Mouse (Mus musculus) thymus, postnatal 14 days (tissue): Measurements from ENCODE around the gene Glipr1l1.
A peak's percentile ranks its signal among the peaks of the same experiment; 100 is the strongest.
"Not testable (repeated sequence)": the region's sequence is repeated elsewhere in the genome, so short reads cannot be mapped to it uniquely, and the experiment has no call there.

Experiments
- DNase-seq: peaks from one replicate; pipeline ENCODE4 v3.0.0; 2021

The Glipr1l1 gene

GRCm38 (mm10) chr10:112059702-112060582, at the start of gene Glipr1l1:
Gene Glipr1l1, plus strand, starts transcription at chr10:112060189.
- peak; percentile 6 for DNase-seq

GRCm38 (mm10) chr10:112023585-112023984, 36.4 kb upstream of the Glipr1l1 start:
- no peak for DNase-seq

- DNase-seq: not testable (repeated sequence)
Measured at GRCm38 (mm10) chr10:112028689-112029088, 31.3 kb upstream of the Glipr1l1 start.

GRCm38 (mm10) chr10:112043523-112043922, 16.5 kb upstream of the Glipr1l1 start:
- DNase-seq: not testable (repeated sequence)

- DNase-seq: peak; percentile 18
Measured at GRCm38 (mm10) chr10:112044283-112044682, 15.7 kb upstream of the Glipr1l1 start.

GRCm38 (mm10) chr10:112051220-112051619, 8.8 kb upstream of the Glipr1l1 start:
- DNase-seq: no peak

- peak; percentile 6 for DNase-seq
Measured at GRCm38 (mm10) chr10:112051956-112052355, 8.0 kb upstream of the Glipr1l1 start.

GRCm38 (mm10) chr10:112060583-112060934, 570 bp downstream of the Glipr1l1 start:
- DNase-seq: not testable (repeated sequence)

- no peak for DNase-seq
Measured at GRCm38 (mm10) chr10:112080044-112080443, 20.1 kb downstream of the Glipr1l1 start.

GRCm38 (mm10) chr10:112083157-112083556, 23.2 kb downstream of the Glipr1l1 start, which contains the start of gene Glipr1l2:
Gene Glipr1l2, plus strand, starts transcription at chr10:112083354.
- DNase-seq: no peak

- peak; percentile 61 for DNase-seq
Measured at GRCm38 (mm10) chr10:112105785-112106184, 45.8 kb downstream of the Glipr1l1 start.

- DNase-seq: no peak
Measured at GRCm38 (mm10) chr10:112110401-112110800, 50.4 kb downstream of the Glipr1l1 start.

- DNase-seq: not testable (repeated sequence)
Measured at GRCm38 (mm10) chr10:112125090-112125489, 65.1 kb downstream of the Glipr1l1 start.

- DNase-seq: not testable (repeated sequence)
Measured at GRCm38 (mm10) chr10:112127682-112128230, 67.8 kb downstream of the Glipr1l1 start.
